Mouse (Mus musculus): ENCODE measurements around the gene Rap1gap2.

- no peak for TF ChIP-seq CTCF (IDR thresholded peaks at IDR 0.05; ENCODE audit: insufficient read depth, low read length)
- TF ChIP-seq POLR2A (IDR thresholded peaks at IDR 0.05; ENCODE audit: borderline replicate concordance, extremely low read depth, low read depth, low read length) = no peak
Measured at GRCm38 (mm10) chr11:74485435-74486217, 125.1 kb downstream of the Rap1gap2 start.
